Mouse (Mus musculus) CH12.LX (cell line): ENCODE measurements around the gene Polm. TPM values are rescaled to one million over a fixed set of nuclear protein-coding genes. Genes with fewer than 3 reads are reported as not detected.

Experiments
- DNase-seq: peaks from one replicate; pipeline ENCODE4 v3.0.0-alpha.2; 2013; ENCODE audit errors: extremely low read depth
- H3K27ac ChIP-seq: 2 replicates; pipeline ENCODE4 v1.5.1; 2012; ENCODE audit warnings: low read depth, mild to moderate bottlenecking, control low read depth, moderate library complexity; ENCODE audit not compliant: insufficient read depth
- H3K27me3 ChIP-seq: replicated peaks from 2 replicates; pipeline ENCODE3; 2012; ENCODE audit warnings: inconsistent platforms
- H3K36me3 ChIP-seq, 2 experiments: replicated peaks in 1 of 2; 2 replicates each; pipeline versions ENCODE3 to v1.6.1; 2012; ENCODE audit warnings: inconsistent platforms in 1 of 2, low read length in 1 of 2, mild to moderate bottlenecking in 1 of 2, mixed read lengths in 1 of 2, moderate library complexity in 1 of 2; ENCODE audit not compliant: control insufficient read depth in 1 of 2, insufficient read depth in 1 of 2
- H3K4me1 ChIP-seq, 2 experiments: 2 replicates each; pipeline ENCODE4 v1.6.1; 2012; ENCODE audit warnings: inconsistent platforms in 1 of 2, moderate library complexity in 1 of 2; ENCODE audit not compliant: insufficient read depth in 2 of 2, control insufficient read depth in 1 of 2
- H3K4me2 ChIP-seq: 2 replicates; pipeline ENCODE4 v1.6.1; 2012; ENCODE audit warnings: low read depth, mild to moderate bottlenecking, control low read depth; ENCODE audit not compliant: poor library complexity, insufficient read depth, severe bottlenecking
- H3K4me3 ChIP-seq, 3 experiments: fragments of 150-350 bp in 1 of 3; sonication (generic) in 1 of 3; replicated peaks in 1 of 3; 2 replicates each; pipeline versions ENCODE3 to v1.5.1; 2011 to 2012; ENCODE audit warnings: low read depth in 2 of 3, low read length in 2 of 3, mild to moderate bottlenecking in 2 of 3, moderate library complexity in 2 of 3, control low read depth in 1 of 3, improper control_type of control experiment in 1 of 3, inconsistent platforms in 1 of 3, mixed read lengths in 1 of 3; ENCODE audit not compliant: poor library complexity in 1 of 3
- H3K79me2 ChIP-seq: replicated peaks from 2 replicates; pipeline ENCODE4 v1.6.1; 2012; ENCODE audit warnings: mild to moderate bottlenecking, moderate library complexity; ENCODE audit not compliant: control insufficient read depth, poor library complexity, insufficient read depth, severe bottlenecking; ENCODE audit errors: extremely low read depth
- H3K9ac ChIP-seq: 2 replicates; pipeline ENCODE4 v1.6.1; 2012; ENCODE audit warnings: low read depth, mild to moderate bottlenecking, control low read depth, moderate library complexity; ENCODE audit not compliant: insufficient read depth
- H3K9me3 ChIP-seq: replicated peaks from 2 replicates; pipeline ENCODE3; 2012; ENCODE audit warnings: low read length, inconsistent platforms, mixed read lengths
- CHD1 ChIP-seq: IDR thresholded peaks from 2 replicates; pipeline ENCODE4 v1.6.1; 2012; ENCODE audit warnings: low read depth, low read length, improper control_type of control experiment, inconsistent platforms
- CHD2 ChIP-seq: IDR thresholded peaks from 2 replicates; pipeline ENCODE4 v1.6.1; 2011; ENCODE audit warnings: low read length, improper control_type of control experiment
- CTCF ChIP-seq, 2 experiments: IDR thresholded peaks in 1 of 2; conservative IDR thresholded peaks in 1 of 2; 2 replicates each; pipeline ENCODE4 v1.5.1; 2011 to 2012; ENCODE audit warnings: low read depth in 2 of 2, low read length in 2 of 2, improper control_type of control experiment in 1 of 2, inconsistent platforms in 1 of 2, mild to moderate bottlenecking in 1 of 2, moderate library complexity in 1 of 2
- EP300 ChIP-seq: IDR thresholded peaks from 2 replicates; pipeline ENCODE4 v1.6.1; 2011; ENCODE audit warnings: low read length, improper control_type of control experiment
- HCFC1 ChIP-seq: IDR thresholded peaks from 2 replicates; pipeline ENCODE4 v1.6.1; 2012; ENCODE audit warnings: low read depth, mild to moderate bottlenecking, inconsistent platforms, low read length, improper control_type of control experiment
- IRF4 ChIP-seq: IDR thresholded peaks from 2 replicates; pipeline ENCODE4 v1.6.1; 2014; ENCODE audit warnings: low read depth, mild to moderate bottlenecking, inconsistent platforms, low read length, improper control_type of control experiment
- JUND ChIP-seq: conservative IDR thresholded peaks from 2 replicates; pipeline ENCODE4 v1.6.1; 2011; ENCODE audit warnings: low read depth, low read length, improper control_type of control experiment
- KAT2A ChIP-seq: IDR thresholded peaks from 2 replicates; pipeline ENCODE4 v1.6.1; 2012; ENCODE audit warnings: low read length, improper control_type of control experiment, inconsistent platforms; ENCODE audit not compliant: insufficient replicate concordance
- MAX ChIP-seq: IDR thresholded peaks from 2 replicates; pipeline ENCODE4 v1.6.1; 2011; ENCODE audit warnings: low read length, improper control_type of control experiment
- MXI1 ChIP-seq: IDR thresholded peaks from 2 replicates; pipeline ENCODE4 v1.6.1; 2011; ENCODE audit warnings: mild to moderate bottlenecking, low read depth, low read length, improper control_type of control experiment
- MYC ChIP-seq: IDR thresholded peaks from 2 replicates; pipeline ENCODE4 v1.6.1; 2011; ENCODE audit warnings: low read depth, mild to moderate bottlenecking, improper control_type of control experiment, low read length
- PAX5 ChIP-seq: IDR thresholded peaks from 2 replicates; pipeline ENCODE4 v1.6.1; 2012; ENCODE audit warnings: low read length, inconsistent platforms, mixed read lengths
- RAD21 ChIP-seq: IDR thresholded peaks from 2 replicates; pipeline ENCODE4 v1.6.1; 2011; ENCODE audit warnings: low read depth, mild to moderate bottlenecking, low read length, improper control_type of control experiment, moderate library complexity
- SIN3A ChIP-seq: IDR thresholded peaks from 2 replicates; pipeline ENCODE4 v1.6.1; 2012; ENCODE audit warnings: low read length, improper control_type of control experiment, inconsistent platforms
- TBP ChIP-seq: conservative IDR thresholded peaks from 2 replicates; pipeline ENCODE4 v1.6.1; 2011; ENCODE audit warnings: low read depth, low read length, improper control_type of control experiment
- TCF12 ChIP-seq: IDR thresholded peaks from 2 replicates; pipeline ENCODE4 v1.6.1; 2014; ENCODE audit warnings: low read depth, mild to moderate bottlenecking, inconsistent platforms, low read length, improper control_type of control experiment
- UBTF ChIP-seq: IDR thresholded peaks from 2 replicates; pipeline ENCODE4 v1.6.1; 2012; ENCODE audit warnings: low read depth, mild to moderate bottlenecking, inconsistent platforms, low read length, improper control_type of control experiment, moderate library complexity
- USF1 ChIP-seq: IDR thresholded peaks from 2 replicates; pipeline ENCODE4 v1.6.1; 2014; ENCODE audit warnings: low read depth, mild to moderate bottlenecking, inconsistent platforms, low read length, improper control_type of control experiment
- USF2 ChIP-seq: conservative IDR thresholded peaks from 2 replicates; pipeline ENCODE4 v1.6.1; 2011; ENCODE audit warnings: low read depth, low read length, improper control_type of control experiment
- ZNF384 ChIP-seq: IDR thresholded peaks from 2 replicates; pipeline ENCODE4 v1.6.1; 2012; ENCODE audit warnings: low read depth, low read length, improper control_type of control experiment, inconsistent platforms
- dilution Hi-C: fragments of 300-500 bp; cut with MboI; formaldehyde crosslinking; loops from 2 replicates; pipeline ENCODE4 v1.14.3; 2020; ENCODE audit warnings: low sequenced_read_pairs; ENCODE audit not compliant: extremely low pct_unique_long_range_greater_than_20kb, extremely low pct_ligation_motif_present
- in situ Hi-C: fragments of 300-500 bp; cut with MboI; formaldehyde crosslinking; loops from 3 replicates; pipeline ENCODE4 v1.14.3; 2019; ENCODE audit warnings: low sequenced_read_pairs, low pct_ligation_motif_present, low pct_unique_long_range_greater_than_20kb, mixed read lengths
- polyA plus RNA-seq: library from polyadenylated mRNA; unstranded; fragments of >175 nt; gene quantifications from 2 replicates; pipeline ENCODE4 v1.2.1, GENCODE M21; 2012; ENCODE audit warnings: low read depth; ENCODE audit not compliant: insufficient read length
- total RNA-seq, 2 experiments: library from RNA; depleted of rRNA; stranded (reverse); fragments of 300-350 nt in 1 of 2; fragments of >200 nt in 1 of 2; gene quantifications; 2 replicates each; pipeline ENCODE4 v1.2.3; 2012 to 2014

Gene Polm
- total and polyA plus RNA-seq, 3 experiments, result 1.9 to 9.7 (median 4.1) TPM

DNA sequence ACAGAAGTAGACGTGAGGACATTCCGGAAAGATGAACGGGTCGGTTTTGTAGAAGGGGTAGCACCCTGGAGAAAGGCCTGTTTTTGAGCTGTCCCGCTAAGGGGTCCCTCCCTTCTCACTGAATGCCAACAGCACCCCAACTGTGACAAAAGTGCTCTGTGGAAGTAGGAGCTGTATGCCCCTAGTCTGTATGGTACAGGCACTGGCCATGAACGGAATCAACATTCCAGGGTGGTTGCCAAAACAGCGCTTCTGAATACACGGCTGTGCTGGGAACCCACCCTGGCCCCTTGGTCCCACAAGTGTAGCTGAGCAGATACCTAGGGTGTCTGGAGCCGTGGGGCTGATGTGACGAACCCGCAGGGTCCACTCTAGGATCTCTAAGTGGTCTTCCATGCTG lies 34.9 kb upstream of the Polm start:
- Histone ChIP-seq H3K9me3 (no peaks in the 10 kb centered on the region), H3K4me2 (no peak overlapping the region), H3K9ac (no peak overlapping the region), H3K4me1 (peaks cover 12 to 34% of the 10 kb centered on the region in 2 experiments), H3K27me3 (no peaks in the 10 kb centered on the region), H3K36me3 (peaks cover 76 to 92% of the 10 kb centered on the region in 2 experiments), H3K79me2 (peaks cover 22% of the 10 kb centered on the region), H3K27ac (no peak overlapping the region), H3K4me3 (no peak overlapping the region)
- no peak for DNase-seq
- dilution Hi-C loops, result no loop called here
- in situ Hi-C loops, result no loop called here
- no peak for TF ChIP-seq USF2
- TF ChIP-seq TBP, result no peak
- TF ChIP-seq MAX, result no peak
- TF ChIP-seq TCF12, result no peak
- no peak for TF ChIP-seq SIN3A
- no peak for TF ChIP-seq CHD2
- TF ChIP-seq CTCF (conservative IDR thresholded peaks at IDR 0.05 in 1 of 2, IDR thresholded peaks at IDR 0.05 in 1 of 2; ENCODE audit: low read depth in 2 of 2, low read length in 2 of 2), result no peak

DNA sequence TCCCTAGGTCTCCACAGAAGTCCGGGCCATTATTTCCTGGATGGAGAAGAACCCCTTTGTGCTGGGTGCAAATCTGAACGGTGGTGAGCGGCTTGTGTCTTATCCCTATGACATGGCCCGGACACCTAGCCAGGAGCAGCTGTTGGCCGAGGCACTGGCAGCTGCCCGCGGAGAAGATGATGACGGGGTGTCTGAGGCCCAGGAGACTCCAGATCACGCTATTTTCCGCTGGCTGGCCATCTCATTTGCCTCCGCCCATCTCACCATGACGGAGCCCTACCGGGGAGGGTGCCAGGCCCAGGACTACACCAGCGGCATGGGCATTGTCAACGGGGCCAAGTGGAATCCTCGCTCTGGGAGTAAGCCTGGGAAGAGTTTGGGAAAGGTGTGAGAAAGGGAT lies 32.3 kb upstream of the Polm start:
- H3K4me3 ChIP-seq, result no peak overlapping the region
- in situ Hi-C loops, result no loop called here
- H3K9me3 ChIP-seq, result no peaks in the 10 kb centered on the region
- H3K4me1 ChIP-seq, result peaks cover 3 to 15% of the 10 kb centered on the region in 2 experiments; a peak in 2 of 4 replicates
- H3K27ac ChIP-seq, result no peak overlapping the region
- dilution Hi-C loops, result no loop called here
- TF ChIP-seq EP300 (peak; percentile 34; the same call in 1 of the 2 replicates), JUND (no peak)
- no peak overlapping the region for H3K9ac ChIP-seq
- no peak overlapping the region for H3K4me2 ChIP-seq
- H3K79me2 ChIP-seq, result no peaks in the 10 kb centered on the region
- H3K27me3 ChIP-seq, result no peaks in the 10 kb centered on the region
- DNase-seq, result peak; percentile 50
- peaks cover 60 to 78% of the 10 kb centered on the region in 2 experiments for H3K36me3 ChIP-seq

DNA sequence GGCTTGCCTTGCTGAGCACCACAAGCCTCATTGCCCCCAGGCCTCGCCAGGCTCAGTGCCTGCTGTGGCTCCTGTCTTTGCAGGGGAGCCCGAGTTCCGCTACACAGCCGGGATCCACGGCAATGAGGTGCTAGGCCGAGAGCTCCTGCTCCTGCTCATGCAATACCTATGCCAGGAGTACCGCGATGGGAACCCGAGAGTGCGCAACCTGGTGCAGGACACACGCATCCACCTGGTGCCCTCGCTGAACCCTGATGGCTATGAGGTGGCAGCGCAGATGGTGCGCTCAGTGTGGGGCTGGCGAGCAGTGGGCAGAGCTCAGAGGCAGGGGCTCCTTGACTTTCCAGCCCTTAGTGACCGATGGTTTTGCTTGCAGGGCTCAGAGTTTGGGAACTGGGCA lies 31.5 kb upstream of the Polm start:
- in situ Hi-C loops, result no loop called here
- no peak overlapping the region for H3K9ac ChIP-seq
- no peak overlapping the region for H3K4me2 ChIP-seq
- H3K79me2 ChIP-seq, result no peaks in the 10 kb centered on the region
- dilution Hi-C loops, result no loop called here
- H3K36me3 ChIP-seq, result peaks cover 52 to 70% of the 10 kb centered on the region in 2 experiments
- H3K27me3 ChIP-seq, result peaks cover 4% of the 10 kb centered on the region
- TF ChIP-seq JUND, result no peak
- TF ChIP-seq EP300, result no peak
- TF ChIP-seq PAX5, result no peak
- TF ChIP-seq UBTF, result no peak
- no peak for TF ChIP-seq RAD21
- TF ChIP-seq MXI1, result no peak
- no peak for TF ChIP-seq CHD1
- TF ChIP-seq ZNF384, result no peak
- no peak for TF ChIP-seq KAT2A
- TF ChIP-seq USF1, result no peak
- TF ChIP-seq MYC, result no peak
- TF ChIP-seq IRF4, result no peak
- TF ChIP-seq USF2, result no peak
- no peak for TF ChIP-seq HCFC1
- H3K27ac ChIP-seq, result no peak overlapping the region
- DNase-seq, result no peak
- H3K9me3 ChIP-seq, result no peaks in the 10 kb centered on the region
- H3K4me3 ChIP-seq, result no peak overlapping the region
- H3K4me1 ChIP-seq, result peaks cover 3 to 15% of the 10 kb centered on the region in 2 experiments; a peak in 2 of 4 replicates
